Mouse (Mus musculus) cerebellum, postnatal 36 days (tissue): ENCODE measurements around the gene Rnf115.

ENCODE experiments used
- DNase-seq, 2 experiments: peaks; one replicate each; pipeline ENCODE4 v3.0.0; 2021 to 2022; ENCODE audit warnings: mixed read lengths in 2 of 2

The Rnf115 gene

GRCm38 (mm10) chr3:96838996-96839645, 111.7 kb downstream of the Rnf115 start:
- no peak for DNase-seq
